Mouse (Mus musculus) olfactory bulb, adult 2 months (tissue): Measurements from ENCODE around the gene 9130213A22Rik.

Source experiments
- CTCF ChIP-seq: fragments of 200-500 bp; IDR thresholded peaks from 2 replicates; pipeline ENCODE4 v1.5.1; 2012; ENCODE audit warnings: low read depth, mild to moderate bottlenecking, low read length, moderate library complexity; ENCODE audit not compliant: insufficient read depth
- POLR2A ChIP-seq: fragments of 200-500 bp; IDR thresholded peaks from 2 replicates; pipeline ENCODE4 v1.6.1; 2012; ENCODE audit warnings: mild to moderate bottlenecking, low read depth, low read length, moderate library complexity; ENCODE audit not compliant: insufficient read depth

DNA sequence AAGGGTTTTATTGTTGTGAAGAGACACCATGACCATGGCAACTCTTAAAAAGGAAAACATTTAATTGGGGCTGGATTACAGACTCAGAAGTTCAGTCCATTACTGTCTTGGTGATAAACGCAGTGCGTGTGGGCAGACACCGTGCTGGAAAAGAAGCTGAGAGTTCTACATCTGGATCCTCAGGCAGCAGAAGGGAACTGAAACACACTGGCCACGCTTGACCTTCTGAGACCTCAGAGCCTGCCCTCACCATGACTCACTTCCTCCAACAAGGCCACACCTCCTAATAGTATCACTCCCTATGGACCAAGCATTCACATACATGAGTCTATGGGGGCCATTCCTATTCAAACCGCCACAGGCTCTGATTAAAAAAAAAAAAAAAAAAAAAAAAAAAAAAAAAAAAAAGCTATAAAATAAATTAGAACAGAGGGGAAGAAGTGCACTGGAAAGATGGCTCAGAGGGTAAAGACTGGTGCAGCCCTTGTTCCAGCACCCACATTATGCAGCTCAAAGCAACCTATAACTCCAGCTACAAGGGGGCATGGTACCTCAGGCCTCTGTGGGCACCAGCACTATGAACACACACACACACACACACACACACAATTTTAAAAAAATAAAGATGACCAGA, 43.5 kb downstream of the 9130213A22Rik start:
- TF ChIP-seq POLR2A, result no peak
- no peak for TF ChIP-seq CTCF
